Mouse (Mus musculus): ENCODE data around the gene Abca1.

- TF ChIP-seq CTCF (IDR thresholded peaks at IDR 0.05; ENCODE audit: low read depth) = no peak
- no peak for TF ChIP-seq EP300 (IDR thresholded peaks at IDR 0.05; ENCODE audit: low read depth)
Measured at GRCm38 (mm10) chr4:53046238-53047022, 113.3 kb downstream of the Abca1 start.
